Mouse (Mus musculus): ENCODE data around the gene Bdh2. TPM values are rescaled to one million over a fixed set of nuclear protein-coding genes. Genes with fewer than 3 reads are reported as not detected.

Gene Bdh2
- polyA plus RNA-seq (2014; fragmentation: Illumina TruSeq; extraction: RNeasy Lipid Tissue Mini Kit (QIAGEN cat#74804); ENCODE audit: low read depth, low replicate concordance): 0.55 TPM

DNA sequence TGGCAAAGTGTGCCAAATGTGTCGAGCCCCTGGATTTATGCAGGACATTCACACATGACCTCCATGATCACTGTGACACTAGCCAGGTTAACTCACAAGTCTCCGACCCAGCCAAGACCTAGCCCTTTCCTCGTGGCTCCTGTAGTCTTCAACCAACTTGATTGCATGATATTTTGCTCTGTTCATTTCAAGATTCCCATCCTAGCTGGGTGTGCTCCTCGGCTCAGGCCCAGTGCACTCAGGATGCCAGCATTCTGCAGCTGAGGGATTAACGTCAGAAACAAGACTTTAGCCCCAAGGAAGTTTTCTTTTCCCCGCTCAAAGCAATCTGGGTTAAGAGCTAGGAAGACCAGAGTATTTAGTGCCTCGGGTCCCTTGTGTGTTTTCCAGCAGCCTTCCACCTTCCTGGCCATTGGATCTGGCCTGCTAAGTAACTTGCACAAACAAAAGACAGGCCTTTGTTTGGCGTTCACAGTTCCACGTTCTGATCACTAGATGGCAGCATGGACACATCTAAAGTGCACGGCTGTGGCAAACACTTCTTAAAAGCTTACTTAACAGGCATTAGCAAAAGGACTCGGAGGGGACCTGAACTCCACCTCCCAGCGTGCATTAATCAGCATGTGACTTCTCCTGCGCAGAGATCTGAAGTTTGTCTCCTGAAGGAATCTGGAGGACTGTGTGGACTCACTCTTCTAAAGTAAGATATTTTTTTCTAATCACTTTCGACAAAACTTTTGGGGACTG, at the start of gene Bdh2:
Gene Bdh2 (plus strand): TSS at position 553 of the 747 bp plus-strand sequence.

DNA sequence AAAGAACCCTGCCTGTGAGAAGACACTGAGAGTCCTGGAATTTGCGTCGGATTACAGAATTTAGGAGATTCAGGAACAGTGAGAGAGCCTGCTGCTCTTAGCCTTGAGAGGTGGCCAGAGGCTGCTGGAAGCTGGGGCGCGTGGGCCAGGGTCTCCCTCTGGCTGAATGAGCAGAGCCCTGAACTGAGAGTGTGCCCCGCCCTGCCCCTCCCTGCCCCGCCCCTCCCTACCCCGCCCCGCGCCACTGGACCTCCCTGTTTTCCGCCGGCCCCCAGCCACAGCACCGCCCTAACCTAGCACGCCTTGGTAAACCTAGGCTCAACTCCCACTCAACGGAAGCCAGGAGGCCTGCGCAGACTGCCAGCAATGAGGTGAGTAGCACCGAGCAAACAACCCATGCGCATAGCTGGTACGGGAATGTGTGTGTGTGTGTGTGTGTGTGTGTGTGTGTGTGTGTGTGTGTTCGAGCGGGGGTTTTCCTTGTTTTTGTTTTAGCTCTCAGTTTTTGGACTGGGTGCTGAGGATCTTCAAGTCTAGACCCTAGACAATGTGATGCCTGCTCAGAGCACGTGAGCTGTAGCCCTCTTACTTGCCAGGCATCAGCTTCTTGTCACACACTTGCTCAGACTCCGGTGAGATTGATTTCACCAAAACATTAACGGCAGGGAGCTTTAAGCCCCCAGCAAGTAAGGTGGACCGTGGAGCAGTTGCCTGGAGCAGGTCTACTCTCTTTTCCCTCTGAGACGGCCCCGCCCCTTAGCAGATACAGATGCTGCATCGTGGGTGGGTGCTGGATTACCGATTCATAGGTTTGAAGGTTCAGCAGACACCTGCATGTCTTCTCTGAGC, 26.6 kb downstream of the Bdh2 start, which contains the start of gene Slc9b2:
Gene Slc9b2 (plus strand): TSS at position 290 of the 849 bp plus-strand sequence.

DNA sequence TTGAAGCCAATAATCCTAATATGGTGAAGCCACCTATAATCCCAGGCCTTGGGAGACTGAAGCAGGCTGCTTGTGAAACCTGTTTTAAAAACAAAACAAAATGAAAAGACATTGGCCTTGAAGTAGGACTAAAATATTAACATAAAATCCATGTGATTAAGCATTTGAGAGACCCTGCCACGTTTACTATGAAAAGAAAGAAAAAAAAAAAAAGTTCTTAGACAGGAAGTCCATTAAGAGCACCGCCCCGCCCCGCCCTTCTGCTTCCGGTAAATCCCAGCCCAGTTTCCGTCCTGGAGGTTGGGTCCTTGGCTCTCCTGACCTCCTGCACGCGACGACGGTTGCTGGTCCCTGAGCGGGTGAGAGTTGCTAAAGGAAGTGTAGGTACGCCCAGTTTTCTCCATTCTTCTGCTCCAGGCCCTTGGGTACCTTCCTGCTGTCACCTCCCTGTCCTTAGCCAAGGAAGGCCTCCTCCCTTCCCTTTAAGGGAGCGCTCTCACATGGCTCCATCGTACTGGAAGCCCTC, 66.8 kb downstream of the Bdh2 start, which contains the start of gene Slc9b1:
Gene Slc9b1 (plus strand): TSS at position 291 of the 526 bp plus-strand sequence.

Other genes starting within 250 kb of the Bdh2 start
- gene Cenpe, start 68.7 kb upstream of the Bdh2 start, polyA plus RNA-seq (2014; fragmentation: Illumina TruSeq; extraction: RNeasy Lipid Tissue Mini Kit (QIAGEN cat#74804); ENCODE audit: low read depth, low replicate concordance): 66.2 TPM
- gene Slc9b2, start 26.5 kb downstream of the Bdh2 start, polyA plus RNA-seq (2014; fragmentation: Illumina TruSeq; extraction: RNeasy Lipid Tissue Mini Kit (QIAGEN cat#74804); ENCODE audit: low read depth, low replicate concordance): not detected
- 342 TPM for gene Slc9b1, start 66.8 kb downstream of the Bdh2 start, polyA plus RNA-seq (2014; fragmentation: Illumina TruSeq; extraction: RNeasy Lipid Tissue Mini Kit (QIAGEN cat#74804); ENCODE audit: low read depth, low replicate concordance)
- 24.1 TPM for gene Cisd2, start 142.7 kb downstream of the Bdh2 start, polyA plus RNA-seq (2014; fragmentation: Illumina TruSeq; extraction: RNeasy Lipid Tissue Mini Kit (QIAGEN cat#74804); ENCODE audit: low read depth, low replicate concordance)
- gene Ube2d3, start 156.9 kb downstream of the Bdh2 start, polyA plus RNA-seq (2014; fragmentation: Illumina TruSeq; extraction: RNeasy Lipid Tissue Mini Kit (QIAGEN cat#74804); ENCODE audit: low read depth, low replicate concordance): 1,458 TPM
- 11.9 TPM for gene Manba, start 204.4 kb downstream of the Bdh2 start, polyA plus RNA-seq (2014; fragmentation: Illumina TruSeq; extraction: RNeasy Lipid Tissue Mini Kit (QIAGEN cat#74804); ENCODE audit: low read depth, low replicate concordance)